Mouse (Mus musculus): ENCODE data around the gene Stap2.
A peak's percentile ranks its signal among the peaks of the same experiment; 100 is the strongest.

Gene Stap2

DNA sequence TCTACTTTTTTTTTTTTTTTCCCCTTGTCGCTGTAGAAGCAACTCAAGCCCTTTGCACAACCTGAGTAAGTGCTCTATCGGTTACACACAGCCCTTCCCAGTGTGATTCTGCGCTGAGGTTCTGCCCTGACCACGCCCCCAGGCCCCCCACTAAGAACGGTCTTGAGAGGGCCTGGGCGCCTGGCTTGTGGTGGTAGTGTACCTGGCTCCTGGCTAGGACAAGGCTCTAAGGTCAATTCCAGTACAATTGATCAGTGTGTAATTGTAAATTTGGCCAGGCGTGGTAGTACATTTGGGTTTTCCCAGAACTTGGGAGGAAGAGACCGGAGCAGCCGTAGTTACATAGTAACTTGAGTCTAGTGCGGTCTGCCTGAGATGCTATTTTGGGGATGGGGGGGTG lies 1.6 kb upstream of the Stap2 start:
- DNase-seq (ENCODE audit: low spot score): no peak

GRCm38 (mm10) chr17:56003000-56003399 lies 2.4 kb downstream of the Stap2 start:
- DNase-seq (ENCODE audit: low spot score): no peak

- DNase-seq (ENCODE audit: low spot score): no peak
These were observed 5.4 kb downstream of the Stap2 start for GRCm38 (mm10) chr17:55999794-56000499.

DNA sequence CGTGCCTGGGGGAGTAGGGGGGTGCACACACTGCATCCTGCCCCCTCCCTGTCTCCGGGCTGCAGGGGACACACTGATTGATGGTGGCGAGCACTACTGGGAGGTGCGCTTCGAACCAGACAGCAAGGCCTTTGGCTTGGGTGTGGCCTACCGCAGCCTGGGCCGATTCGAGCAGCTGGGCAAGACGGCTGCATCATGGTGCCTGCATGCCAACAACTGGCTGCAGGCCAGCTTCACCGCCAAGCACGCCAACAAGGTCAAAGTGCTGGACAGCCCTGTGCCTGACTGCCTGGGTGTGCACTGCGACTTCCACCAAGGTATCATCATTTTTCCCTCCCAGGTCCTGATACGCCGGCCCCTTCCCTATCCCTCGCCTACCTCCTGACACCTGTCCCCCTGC lies 9.4 kb downstream of the Stap2 start:
- DNase-seq (ENCODE audit: low spot score): no peak

- no peak for DNase-seq (ENCODE audit: low spot score)
These were observed 15.0 kb downstream of the Stap2 start for GRCm38 (mm10) chr17:55990278-55990898.

GRCm38 (mm10) chr17:55986030-55986961 lies 19.1 kb downstream of the Stap2 start, which contains the start of gene Fsd1:
Fsd1 (plus strand) TSS chr17:55986509.
- DNase-seq (ENCODE audit: low spot score): no peak

DNA sequence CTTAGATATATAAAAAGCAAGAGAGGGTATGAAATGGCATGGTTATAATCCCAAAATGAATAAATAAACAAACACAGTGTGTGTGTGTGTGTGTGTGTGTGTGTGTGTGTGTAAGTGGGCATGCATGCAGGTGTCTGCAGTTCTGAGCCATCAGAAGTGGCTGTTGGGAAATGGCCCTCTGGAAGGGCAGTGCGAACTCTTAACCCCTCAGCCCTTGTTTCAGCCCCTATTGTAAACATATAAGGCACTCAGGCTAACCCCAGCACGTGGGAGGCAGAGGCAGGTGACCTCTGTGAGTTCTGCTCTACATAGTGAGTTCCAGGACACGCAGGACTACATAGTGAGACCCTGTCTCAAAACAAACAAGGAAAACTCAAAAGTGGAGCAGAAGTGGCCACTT lies 28.1 kb downstream of the Stap2 start:
- no peak for DNase-seq (ENCODE audit: low spot score)

- DNase-seq (ENCODE audit: low spot score): peak; percentile 35
These were observed 29.0 kb downstream of the Stap2 start for GRCm38 (mm10) chr17:55976255-55976862.

GRCm38 (mm10) chr17:55971453-55971852 lies 33.9 kb downstream of the Stap2 start:
- DNase-seq (ENCODE audit: low spot score): no peak

DNA sequence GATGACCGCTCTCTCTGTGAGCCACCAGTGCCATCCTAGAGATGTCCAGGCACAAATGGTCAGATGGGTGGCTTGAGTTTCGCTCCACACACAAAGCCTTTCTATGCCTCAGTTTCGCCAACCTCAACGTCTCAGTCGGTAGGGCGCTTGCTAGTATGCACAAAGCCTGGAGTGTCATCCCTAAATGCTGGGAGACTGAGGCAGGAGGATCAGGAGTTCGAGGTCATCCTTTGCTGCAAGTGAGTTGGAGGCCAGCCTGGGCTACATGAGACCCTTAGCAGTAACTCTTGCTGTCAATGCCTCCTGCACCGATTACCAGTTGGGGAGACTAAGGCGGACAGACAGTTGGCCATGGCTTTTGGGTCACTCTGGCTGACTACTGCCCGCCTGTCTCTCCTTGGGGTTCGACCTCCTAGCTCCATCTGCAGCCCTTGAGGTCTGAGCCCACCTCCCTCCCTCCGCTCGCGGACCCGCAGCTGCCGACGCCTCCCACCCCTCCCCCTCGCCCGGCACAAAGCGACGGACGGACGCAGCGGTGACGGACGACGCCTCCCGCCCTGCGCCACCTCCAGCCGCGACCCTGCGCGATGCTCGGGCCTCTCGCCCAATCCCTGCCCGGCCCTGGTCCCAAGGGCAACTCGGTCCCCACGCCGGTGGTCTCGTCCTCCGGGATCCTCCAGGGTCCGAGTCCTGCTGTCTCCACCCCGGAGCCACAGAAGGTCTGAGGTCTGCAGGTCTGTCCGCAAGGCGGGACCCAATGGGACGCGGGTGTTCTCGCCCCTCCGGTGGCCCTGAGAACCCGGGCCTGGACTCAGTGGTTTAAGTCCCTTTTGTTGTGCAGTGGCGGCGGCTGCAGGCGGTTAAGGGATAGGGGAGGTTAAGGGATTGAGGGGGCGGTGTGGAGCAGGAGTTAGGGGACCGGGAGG lies 35.2 kb downstream of the Stap2 start, which contains the start of gene Shd:
Gene Shd, plus strand, starts transcription at position 502 of the 926 bp plus-strand sequence.
- DNase-seq (ENCODE audit: low spot score): no peak

DNA sequence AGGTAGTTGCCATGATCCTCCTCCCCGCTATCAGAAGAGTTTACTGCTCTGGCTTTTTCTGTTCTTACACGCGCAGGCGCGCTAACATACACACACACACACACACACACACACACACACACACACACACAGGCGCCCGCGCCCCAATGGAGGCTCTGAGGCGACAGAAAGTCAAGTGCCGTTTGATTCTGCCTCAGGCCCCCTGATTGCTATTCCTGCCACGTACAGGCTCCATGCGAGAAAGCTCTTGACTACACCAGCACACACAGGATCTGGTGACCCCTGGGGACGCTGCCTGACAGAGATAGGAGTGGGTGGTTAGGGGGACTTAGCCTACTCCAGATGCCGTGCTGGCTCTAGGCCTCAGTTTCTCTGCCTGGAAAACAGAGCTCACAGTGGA lies 35.8 kb downstream of the Stap2 start:
- DNase-seq (ENCODE audit: low spot score): no peak

- no peak for DNase-seq (ENCODE audit: low spot score)
These were observed 37.2 kb downstream of the Stap2 start for GRCm38 (mm10) chr17:55968210-55968609.

DNA sequence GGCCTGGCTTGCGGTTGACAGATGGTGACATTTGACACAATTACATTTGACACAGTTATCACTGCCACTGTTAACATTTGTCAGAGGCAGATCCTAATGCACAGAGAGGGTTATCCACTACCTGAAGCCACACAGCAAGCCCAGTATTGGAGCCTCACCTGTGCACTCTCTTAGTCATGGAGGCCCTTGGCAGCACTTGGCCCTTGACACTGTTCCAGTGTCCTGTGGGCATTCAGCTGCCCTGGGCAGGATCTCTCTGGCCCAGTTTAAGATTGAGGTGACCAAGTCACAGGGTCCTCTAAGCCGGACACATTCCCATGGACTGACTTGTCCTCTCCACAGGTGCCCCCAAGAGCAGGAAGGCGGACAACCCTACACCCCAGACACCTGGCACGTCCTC lies 38.2 kb downstream of the Stap2 start:
- DNase-seq (ENCODE audit: low spot score): no peak

GRCm38 (mm10) chr17:55964996-55965395 lies 40.4 kb downstream of the Stap2 start:
- no peak for DNase-seq (ENCODE audit: low spot score)

DNA sequence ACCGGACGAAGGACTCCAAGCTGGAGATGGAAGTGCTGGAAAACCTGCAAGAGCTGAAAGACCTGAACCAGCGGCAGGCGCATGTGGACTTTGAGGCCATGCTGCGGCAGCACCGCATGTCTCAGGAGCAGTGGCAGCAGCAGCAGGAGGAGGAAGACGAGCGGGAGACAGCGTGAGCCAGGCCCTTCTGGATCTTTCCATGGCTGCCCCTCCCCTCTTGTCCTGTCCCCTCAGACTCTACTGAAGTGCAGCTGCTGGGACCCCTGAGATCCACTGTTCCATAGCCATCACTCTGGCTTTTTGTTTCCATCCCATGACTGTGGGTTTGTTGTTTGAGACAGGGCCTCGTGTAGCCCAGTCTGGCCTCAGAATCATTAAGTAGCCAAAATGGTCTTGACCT lies 40.9 kb downstream of the Stap2 start:
- DNase-seq (ENCODE audit: low spot score): no peak

DNA sequence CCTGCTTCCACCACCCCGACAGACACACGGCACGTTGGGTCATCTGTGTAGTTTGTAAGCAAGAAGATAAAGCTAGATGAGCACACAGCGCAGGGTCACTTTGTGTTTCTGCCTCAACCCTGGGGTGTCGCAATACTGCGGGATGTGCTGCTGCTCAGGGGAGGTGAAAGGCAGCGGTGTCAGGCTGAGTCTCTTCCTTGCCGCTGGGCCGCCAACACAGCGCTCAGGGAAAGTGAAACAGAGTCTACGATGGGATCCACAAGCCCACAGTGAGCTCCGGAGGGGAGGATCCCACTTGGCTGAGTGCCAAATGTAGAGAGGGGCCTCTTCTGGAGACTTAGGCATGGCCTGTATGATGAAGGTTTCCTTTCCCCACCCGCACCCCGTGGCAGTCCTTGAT lies 42.2 kb downstream of the Stap2 start:
- DNase-seq (ENCODE audit: low spot score): peak; percentile 1

DNA sequence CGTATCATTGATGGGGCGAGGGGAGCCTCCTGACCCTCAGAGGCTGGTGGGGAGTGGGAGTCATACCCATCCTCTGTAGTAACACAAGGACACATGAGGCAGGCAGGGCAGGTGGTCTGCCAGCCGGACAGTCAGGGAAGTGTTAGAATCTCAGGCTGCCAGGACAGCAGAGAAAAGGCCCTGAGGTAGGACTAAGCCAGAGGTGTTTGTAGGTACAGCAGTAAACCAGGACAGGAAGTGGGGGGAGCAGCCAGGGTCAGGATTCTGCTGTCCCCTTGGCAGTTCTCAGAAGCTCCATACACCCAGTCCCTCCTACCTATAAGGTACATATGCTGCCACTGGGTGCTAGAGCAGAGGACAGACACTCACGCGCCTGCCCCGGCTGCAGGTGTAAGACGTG lies 43.8 kb downstream of the Stap2 start:
- DNase-seq (ENCODE audit: low spot score): no peak

DNA sequence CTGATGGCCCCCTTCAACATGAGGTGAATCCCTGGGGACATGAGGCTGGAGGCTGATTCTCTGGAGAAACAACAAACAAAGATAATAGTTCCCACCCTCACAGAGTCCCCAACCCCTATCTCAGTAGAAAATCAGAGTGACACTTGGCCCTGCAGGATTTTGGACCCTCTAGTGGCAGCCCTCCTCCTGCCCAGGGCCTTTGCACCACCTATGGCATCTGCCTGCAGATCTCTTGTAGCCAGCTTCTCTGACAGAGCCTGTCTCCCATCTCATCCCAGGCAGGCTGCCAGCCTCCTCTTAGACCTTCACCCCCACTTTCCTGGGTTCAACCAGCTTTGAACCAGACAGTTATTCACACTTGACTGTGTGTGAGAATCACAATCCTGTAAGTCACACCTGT lies 44.6 kb downstream of the Stap2 start:
- DNase-seq (ENCODE audit: low spot score): no peak

GRCm38 (mm10) chr17:55959946-55960740 lies 45.2 kb downstream of the Stap2 start:
- peak; percentile 5 for DNase-seq (ENCODE audit: low spot score)

Data from ovary, adult 18-20 months (tissue).